Mouse (Mus musculus): ENCODE results near the gene Nudt15. TPM values are rescaled to one million over a fixed set of nuclear protein-coding genes. Genes with fewer than 3 reads are reported as not detected.

Nudt15 gene
- polyA plus RNA-seq, 1 experiment from 2014 or later = 11.3 TPM

GRCm38 (mm10) chr14:73478321-73478720, 69.7 kb downstream of the Nudt15 start:
- WGBS = 81% methylated on average over 3 of the region's 3 CpGs
- Histone ChIP-seq H3K4me1 (replicated peaks; ENCODE audit: control insufficient read depth, insufficient read depth, low read length) (no peaks in the 10 kb centered on the region), H3K9me3 (ENCODE audit: control insufficient read depth, low read length) (no peaks in the 10 kb centered on the region), H3K9ac (ENCODE audit: low read depth, low read length) (no peak overlapping the region), H3K27ac (ENCODE audit: low read depth, low read length) (no peak overlapping the region), H3K4me2 (replicated peaks; ENCODE audit: low read depth, low read length) (no peak overlapping the region), H3K36me3 (ENCODE audit: control insufficient read depth, insufficient read depth, low read length) (no peaks in the 10 kb centered on the region), H3K4me3 (ENCODE audit: low read depth, low read length) (no peak overlapping the region), H3K27me3 (ENCODE audit: control insufficient read depth, insufficient read depth, low read length) (no peaks in the 10 kb centered on the region)
- DNase-seq (ENCODE audit: low spot score) (no peak), ATAC-seq (ENCODE audit: low FRiP score) (no peak)

- H3K4me1 ChIP-seq (replicated peaks; ENCODE audit: control insufficient read depth, insufficient read depth, low read length) = no peaks in the 10 kb centered on the region
- no peak overlapping the region for H3K9ac ChIP-seq (ENCODE audit: low read depth, low read length)
- no peaks in the 10 kb centered on the region for H3K9me3 ChIP-seq (ENCODE audit: control insufficient read depth, low read length)
- no peak overlapping the region for H3K4me2 ChIP-seq (replicated peaks; ENCODE audit: low read depth, low read length)
- H3K36me3 ChIP-seq (ENCODE audit: control insufficient read depth, insufficient read depth, low read length) = no peaks in the 10 kb centered on the region
- 94% methylated on average over 10 of the region's 10 CpGs for WGBS
- no peak overlapping the region for H3K27ac ChIP-seq (ENCODE audit: low read depth, low read length)
- DNase-seq (ENCODE audit: low spot score) (no peak), ATAC-seq (ENCODE audit: low FRiP score) (no peak)
- no peak overlapping the region for H3K4me3 ChIP-seq (ENCODE audit: low read depth, low read length)
- H3K27me3 ChIP-seq (ENCODE audit: control insufficient read depth, insufficient read depth, low read length) = no peaks in the 10 kb centered on the region
Measured at GRCm38 (mm10) chr14:73477077-73477476, 71.0 kb downstream of the Nudt15 start.

- Histone ChIP-seq H3K27ac (ENCODE audit: low read depth, low read length) (no peak overlapping the region), H3K9me3 (ENCODE audit: control insufficient read depth, low read length) (no peaks in the 10 kb centered on the region), H3K4me2 (replicated peaks; ENCODE audit: low read depth, low read length) (no peak overlapping the region), H3K4me1 (replicated peaks; ENCODE audit: control insufficient read depth, insufficient read depth, low read length) (no peaks in the 10 kb centered on the region), H3K4me3 (ENCODE audit: low read depth, low read length) (no peak overlapping the region), H3K36me3 (ENCODE audit: control insufficient read depth, insufficient read depth, low read length) (no peaks in the 10 kb centered on the region), H3K27me3 (ENCODE audit: control insufficient read depth, insufficient read depth, low read length) (no peaks in the 10 kb centered on the region), H3K9ac (ENCODE audit: low read depth, low read length) (no peak overlapping the region)
- 74% methylated on average over 8 of the region's 8 CpGs for WGBS
- DNase-seq (ENCODE audit: low spot score) = peak; percentile 30
- peak; percentile 71 for ATAC-seq (ENCODE audit: low FRiP score)
Measured at GRCm38 (mm10) chr14:73476361-73476934, 71.6 kb downstream of the Nudt15 start.

- Histone ChIP-seq H3K36me3 (ENCODE audit: control insufficient read depth, insufficient read depth, low read length) (no peaks in the 10 kb centered on the region), H3K27me3 (ENCODE audit: control insufficient read depth, insufficient read depth, low read length) (no peaks in the 10 kb centered on the region), H3K4me2 (replicated peaks; ENCODE audit: low read depth, low read length) (no peak overlapping the region), H3K4me3 (ENCODE audit: low read depth, low read length) (no peak overlapping the region), H3K9me3 (ENCODE audit: control insufficient read depth, low read length) (no peaks in the 10 kb centered on the region), H3K27ac (ENCODE audit: low read depth, low read length) (no peak overlapping the region), H3K4me1 (replicated peaks; ENCODE audit: control insufficient read depth, insufficient read depth, low read length) (no peaks in the 10 kb centered on the region), H3K9ac (ENCODE audit: low read depth, low read length) (no peak overlapping the region)
- 83% methylated on average over 7 of the region's 7 CpGs for WGBS
- no peak for ATAC-seq (ENCODE audit: low FRiP score)
- DNase-seq (ENCODE audit: low spot score) = no peak
Measured at GRCm38 (mm10) chr14:73475506-73475905, 72.5 kb downstream of the Nudt15 start.

GRCm38 (mm10) chr14:73474636-73475093, 73.4 kb downstream of the Nudt15 start:
- Histone ChIP-seq H3K4me1 (replicated peaks; ENCODE audit: control insufficient read depth, insufficient read depth, low read length) (no peaks in the 10 kb centered on the region), H3K9ac (ENCODE audit: low read depth, low read length) (no peak overlapping the region), H3K27me3 (ENCODE audit: control insufficient read depth, insufficient read depth, low read length) (no peaks in the 10 kb centered on the region), H3K9me3 (ENCODE audit: control insufficient read depth, low read length) (no peaks in the 10 kb centered on the region), H3K4me3 (ENCODE audit: low read depth, low read length) (no peak overlapping the region), H3K4me2 (replicated peaks; ENCODE audit: low read depth, low read length) (no peak overlapping the region), H3K27ac (ENCODE audit: low read depth, low read length) (no peak overlapping the region), H3K36me3 (ENCODE audit: control insufficient read depth, insufficient read depth, low read length) (no peaks in the 10 kb centered on the region)
- ATAC-seq (ENCODE audit: low FRiP score) (no peak), DNase-seq (ENCODE audit: low spot score) (peak; percentile 41)
- 32% methylated on average over 7 of the region's 7 CpGs for WGBS

GRCm38 (mm10) chr14:73473670-73474460, 74.2 kb downstream of the Nudt15 start:
- Histone ChIP-seq H3K27ac (ENCODE audit: low read depth, low read length) (no peak overlapping the region), H3K9ac (ENCODE audit: low read depth, low read length) (no peak overlapping the region), H3K36me3 (ENCODE audit: control insufficient read depth, insufficient read depth, low read length) (no peaks in the 10 kb centered on the region), H3K9me3 (ENCODE audit: control insufficient read depth, low read length) (no peaks in the 10 kb centered on the region), H3K27me3 (ENCODE audit: control insufficient read depth, insufficient read depth, low read length) (no peaks in the 10 kb centered on the region), H3K4me3 (ENCODE audit: low read depth, low read length) (no peak overlapping the region), H3K4me1 (replicated peaks; ENCODE audit: control insufficient read depth, insufficient read depth, low read length) (no peaks in the 10 kb centered on the region), H3K4me2 (replicated peaks; ENCODE audit: low read depth, low read length) (no peak overlapping the region)
- ATAC-seq (ENCODE audit: low FRiP score) (no peak), DNase-seq (ENCODE audit: low spot score) (no peak)
- 55% methylated on average over 3 of the region's 3 CpGs for WGBS

GRCm38 (mm10) chr14:73472205-73472604, 75.8 kb downstream of the Nudt15 start:
- Histone ChIP-seq H3K4me2 (replicated peaks; ENCODE audit: low read depth, low read length) (no peak overlapping the region), H3K9ac (ENCODE audit: low read depth, low read length) (no peak overlapping the region), H3K4me3 (ENCODE audit: low read depth, low read length) (no peak overlapping the region), H3K9me3 (ENCODE audit: control insufficient read depth, low read length) (no peaks in the 10 kb centered on the region), H3K27ac (ENCODE audit: low read depth, low read length) (no peak overlapping the region), H3K27me3 (ENCODE audit: control insufficient read depth, insufficient read depth, low read length) (no peaks in the 10 kb centered on the region), H3K36me3 (ENCODE audit: control insufficient read depth, insufficient read depth, low read length) (no peaks in the 10 kb centered on the region), H3K4me1 (replicated peaks; ENCODE audit: control insufficient read depth, insufficient read depth, low read length) (no peaks in the 10 kb centered on the region)
- DNase-seq (ENCODE audit: low spot score) (no peak), ATAC-seq (ENCODE audit: low FRiP score) (no peak)
- 79% methylated on average over 7 of the region's 7 CpGs for WGBS

GRCm38 (mm10) chr14:73470593-73470992, 77.4 kb downstream of the Nudt15 start:
- 85% methylated on average over 8 of the region's 8 CpGs for WGBS
- no peak for ATAC-seq (ENCODE audit: low FRiP score)
- Histone ChIP-seq H3K36me3 (ENCODE audit: control insufficient read depth, insufficient read depth, low read length) (no peaks in the 10 kb centered on the region), H3K27me3 (ENCODE audit: control insufficient read depth, insufficient read depth, low read length) (no peaks in the 10 kb centered on the region), H3K4me2 (replicated peaks; ENCODE audit: low read depth, low read length) (no peak overlapping the region), H3K27ac (ENCODE audit: low read depth, low read length) (no peak overlapping the region), H3K9me3 (ENCODE audit: control insufficient read depth, low read length) (no peaks in the 10 kb centered on the region), H3K4me1 (replicated peaks; ENCODE audit: control insufficient read depth, insufficient read depth, low read length) (no peaks in the 10 kb centered on the region), H3K4me3 (ENCODE audit: low read depth, low read length) (no peak overlapping the region), H3K9ac (ENCODE audit: low read depth, low read length) (no peak overlapping the region)
- no peak for DNase-seq (ENCODE audit: low spot score)

- DNase-seq (ENCODE audit: low spot score) = no peak
- no peaks in the 10 kb centered on the region for H3K36me3 ChIP-seq (ENCODE audit: control insufficient read depth, insufficient read depth, low read length)
- no peak overlapping the region for H3K27ac ChIP-seq (ENCODE audit: low read depth, low read length)
- H3K9me3 ChIP-seq (ENCODE audit: control insufficient read depth, low read length) = no peaks in the 10 kb centered on the region
- ATAC-seq (ENCODE audit: low FRiP score) = no peak
- H3K9ac ChIP-seq (ENCODE audit: low read depth, low read length) = no peak overlapping the region
- WGBS = 81% methylated on average over 7 of the region's 7 CpGs
- H3K4me3 ChIP-seq (ENCODE audit: low read depth, low read length) = no peak overlapping the region
- no peaks in the 10 kb centered on the region for H3K27me3 ChIP-seq (ENCODE audit: control insufficient read depth, insufficient read depth, low read length)
- H3K4me2 ChIP-seq (replicated peaks; ENCODE audit: low read depth, low read length) = no peak overlapping the region
- H3K4me1 ChIP-seq (replicated peaks; ENCODE audit: control insufficient read depth, insufficient read depth, low read length) = no peaks in the 10 kb centered on the region
Measured at GRCm38 (mm10) chr14:73469506-73469905, 78.5 kb downstream of the Nudt15 start.

All from hindbrain, embryonic 11.5 days (tissue).